Mouse (Mus musculus) embryonic facial prominence, embryonic 12.5 days (tissue): ENCODE results near the gene Gpr87. TPM values are rescaled to one million over a fixed set of nuclear protein-coding genes. Genes with fewer than 3 reads are reported as not detected.

Source experiments
- ATAC-seq: fragments of 200-750 bp; cut with Nextera tagmentation; 2 replicates; pipeline ENCODE4 v1.8.0; 2017; ENCODE audit not compliant: insufficient number of reproducible peaks, insufficient read depth, low FRiP score, low TSS enrichment
- H3K27ac ChIP-seq: fragments of 300-500 bp; sonication (generic); 2 replicates; pipeline ENCODE4 v1.5.1; 2016; ENCODE audit warnings: mild to moderate bottlenecking
- H3K27me3 ChIP-seq: fragments of 300-500 bp; sonication (generic); 2 replicates; pipeline ENCODE4 v1.6.1; 2016; ENCODE audit warnings: mild to moderate bottlenecking, moderate library complexity
- H3K36me3 ChIP-seq: fragments of 300-500 bp; sonication (generic); 2 replicates; pipeline ENCODE4 v1.6.1; 2016; ENCODE audit warnings: mild to moderate bottlenecking
- H3K4me1 ChIP-seq: fragments of 300-500 bp; sonication (generic); 2 replicates; pipeline ENCODE4 v1.6.1; 2016
- H3K4me2 ChIP-seq: fragments of 300-500 bp; sonication (generic); replicated peaks from 2 replicates; pipeline ENCODE4 v1.6.1; 2016; ENCODE audit warnings: mild to moderate bottlenecking, moderate library complexity
- H3K4me3 ChIP-seq: fragments of 300-500 bp; sonication (generic); 2 replicates; pipeline ENCODE4 v1.5.1; 2016; ENCODE audit warnings: mild to moderate bottlenecking
- H3K9ac ChIP-seq: fragments of 300-500 bp; sonication (generic); 2 replicates; pipeline ENCODE4 v1.6.1; 2016; ENCODE audit warnings: mild to moderate bottlenecking, moderate library complexity
- H3K9me3 ChIP-seq: fragments of 300-500 bp; sonication (generic); 2 replicates; pipeline ENCODE4 v1.6.1; 2016; ENCODE audit warnings: mild to moderate bottlenecking, moderate library complexity
- WGBS: fragments of 180-500 bp; shearing (Covaris S2); methylation state at CpG from one replicate; pipeline ENCODE4 v1.1.7; 2016; 5-methylcytosine and 5-hydroxymethylcytosine counted together
- polyA plus RNA-seq: library from polyadenylated mRNA; unstranded; fragments of >200 nt; fragmentation: Nextera tagmentation; extraction: Ambion mirVana; gene quantifications from 2 replicates; pipeline ENCODE4 v1.2.1, GENCODE M21; 2016

Gpr87 gene
- polyA plus RNA-seq, 1 experiment from 2014 or later: 0.26 TPM

DNA sequence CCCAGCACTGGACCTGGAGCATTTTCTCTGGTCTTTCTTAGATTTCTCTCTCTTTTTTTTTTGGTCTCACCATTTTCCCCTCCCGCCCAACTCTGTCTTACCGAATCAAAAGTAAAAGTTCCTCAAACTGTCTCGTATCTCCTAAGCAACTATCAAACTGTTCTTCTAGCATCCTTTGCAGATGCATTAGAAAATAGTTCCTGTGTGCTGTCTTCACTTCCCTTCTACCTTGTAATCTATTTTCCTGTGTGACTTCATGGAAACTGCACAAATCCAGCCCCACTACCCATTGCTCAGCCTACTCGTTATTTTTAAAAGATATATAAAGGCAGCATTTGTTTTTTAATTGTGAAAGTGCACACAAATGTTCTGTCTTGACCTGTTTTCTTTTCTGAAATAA lies 62.9 kb downstream of the Gpr87 start:
- 91% methylated on average over 4 of the region's 4 CpGs for WGBS
- no peaks in the 10 kb centered on the region; the same call in 1 of the 2 replicates for H3K4me1 ChIP-seq
- no peak overlapping the region for H3K9ac ChIP-seq
- H3K4me3 ChIP-seq: no peak overlapping the region
- H3K4me2 ChIP-seq: no peak overlapping the region
- H3K9me3 ChIP-seq: no peaks in the 10 kb centered on the region
- no peaks in the 10 kb centered on the region for H3K27me3 ChIP-seq
- no peak overlapping the region for H3K27ac ChIP-seq
- ATAC-seq: no peak
- no peaks in the 10 kb centered on the region for H3K36me3 ChIP-seq

DNA sequence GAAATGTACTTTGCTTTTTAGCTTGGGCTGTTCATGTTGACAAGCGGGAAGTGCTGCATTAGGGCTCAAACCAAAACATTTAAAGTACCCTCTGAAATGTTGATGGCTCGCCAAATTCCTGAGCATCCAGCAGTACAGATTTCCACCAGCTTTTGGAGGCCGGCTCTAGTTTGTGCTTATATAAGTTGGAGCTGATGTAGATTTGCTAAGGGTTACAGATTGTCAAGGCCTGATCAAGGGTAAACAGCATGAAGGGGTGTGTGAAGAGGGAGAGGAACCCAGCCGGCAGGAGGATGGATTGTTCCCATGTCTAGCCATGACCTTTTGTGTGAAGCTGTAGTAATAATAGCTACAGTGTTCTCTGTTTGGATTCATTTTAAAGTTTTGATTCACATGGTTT lies 63.8 kb downstream of the Gpr87 start:
- no peak for ATAC-seq
- Histone ChIP-seq H3K9me3 (no peaks in the 10 kb centered on the region), H3K36me3 (no peaks in the 10 kb centered on the region), H3K9ac (no peak overlapping the region), H3K27me3 (no peaks in the 10 kb centered on the region), H3K4me3 (no peak overlapping the region), H3K27ac (no peak overlapping the region), H3K4me1 (no peaks in the 10 kb centered on the region; the same call in 1 of the 2 replicates), H3K4me2 (no peak overlapping the region)
- WGBS: 56% methylated on average over 4 of the region's 4 CpGs

DNA sequence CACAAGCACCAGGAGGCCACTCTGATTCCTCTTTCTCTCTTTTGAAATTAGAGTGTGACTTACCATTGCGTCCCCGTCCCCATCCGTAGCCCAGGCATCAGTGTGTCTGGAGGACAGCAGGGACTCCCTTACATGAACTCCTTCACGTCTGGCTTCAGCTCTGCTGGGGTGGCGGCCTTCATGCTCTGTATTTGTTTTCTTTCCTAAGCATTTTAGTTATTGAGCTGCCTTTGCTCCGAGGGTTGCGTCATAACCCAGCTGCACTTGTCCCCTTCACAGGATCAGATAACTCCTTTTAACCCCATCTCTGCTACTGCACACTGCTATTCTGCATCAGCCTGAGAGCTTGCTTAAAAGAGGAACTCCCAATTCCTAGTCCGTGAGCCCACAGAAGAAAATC lies 64.5 kb downstream of the Gpr87 start:
- H3K9me3 ChIP-seq: no peaks in the 10 kb centered on the region
- H3K27ac ChIP-seq: no peak overlapping the region
- no peak overlapping the region for H3K9ac ChIP-seq
- H3K27me3 ChIP-seq: no peaks in the 10 kb centered on the region
- ATAC-seq: no peak
- 35% methylated on average over 8 of the region's 8 CpGs for WGBS
- no peaks in the 10 kb centered on the region for H3K36me3 ChIP-seq
- H3K4me1 ChIP-seq: peaks cover 5% of the 10 kb centered on the region; the same call in 1 of the 2 replicates
- no peak overlapping the region for H3K4me3 ChIP-seq
- no peak overlapping the region for H3K4me2 ChIP-seq

GRCm38 (mm10) chr3:59129547-59129946 lies 65.4 kb downstream of the Gpr87 start:
- Histone ChIP-seq H3K27me3 (no peaks in the 10 kb centered on the region), H3K9ac (no peak overlapping the region), H3K36me3 (no peaks in the 10 kb centered on the region), H3K4me2 (no peak overlapping the region), H3K9me3 (no peaks in the 10 kb centered on the region), H3K27ac (no peak overlapping the region), H3K4me1 (peaks cover 5% of the 10 kb centered on the region; the same call in 1 of the 2 replicates), H3K4me3 (no peak overlapping the region)
- no peak for ATAC-seq
- WGBS: 84% methylated on average over 3 of the region's 3 CpGs

Other genes starting within 250 kb of the Gpr87 start
- gene Med12l, start 189.3 kb downstream of the Gpr87 start, polyA plus RNA-seq: 3.5 and 3.6 TPM in 2 replicates
- 1.0 and 1.8 TPM in 2 replicates for gene Gpr171, start 93.3 kb downstream of the Gpr87 start, polyA plus RNA-seq
- 2.4 and 2.6 TPM in 2 replicates for gene P2ry14, start 41.5 kb downstream of the Gpr87 start, polyA plus RNA-seq
- gene P2ry13, start 15.8 kb upstream of the Gpr87 start, polyA plus RNA-seq: 0.74 and 0.88 TPM in 2 replicates
- gene P2ry12, start 67.8 kb upstream of the Gpr87 start, polyA plus RNA-seq: 2.0 and 2.1 TPM in 2 replicates
- 15.4 and 17.3 TPM in 2 replicates for gene Igsf10, start 149.3 kb upstream of the Gpr87 start, polyA plus RNA-seq